Mouse (Mus musculus) hindbrain, embryonic 14.5 days (tissue): Measurements from ENCODE around the gene N4bp2l1. TPM values are rescaled to one million over a fixed set of nuclear protein-coding genes. Genes with fewer than 3 reads are reported as not detected.

Experiments used
- ATAC-seq: fragments of 200-750 bp; cut with Nextera tagmentation; 2 replicates; pipeline ENCODE4 v1.8.0; 2017; ENCODE audit warnings: moderate number of reproducible peaks, mild to moderate bottlenecking, moderate TSS enrichment, moderate library complexity; ENCODE audit not compliant: low FRiP score
- DNase-seq: peaks from one replicate; pipeline ENCODE4 v3.0.0-alpha.2; 2015; ENCODE audit warnings: low spot score
- H3K27ac ChIP-seq: fragments of 300-500 bp; sonication (generic); 2 replicates; pipeline ENCODE4 v1.5.1; 2014; ENCODE audit warnings: mild to moderate bottlenecking, moderate library complexity
- H3K27me3 ChIP-seq: fragments of 300-500 bp; sonication (generic); 2 replicates; pipeline ENCODE4 v1.6.1; 2014; ENCODE audit warnings: mild to moderate bottlenecking, low read length, mixed read lengths; ENCODE audit not compliant: control insufficient read depth, insufficient read depth
- H3K36me3 ChIP-seq: fragments of 300-500 bp; sonication (generic); replicated peaks from 2 replicates; pipeline ENCODE4 v1.6.1; 2014; ENCODE audit not compliant: control insufficient read depth, insufficient read depth
- H3K4me1 ChIP-seq: fragments of 300-500 bp; sonication (generic); replicated peaks from 2 replicates; pipeline ENCODE4 v1.6.1; 2014; ENCODE audit warnings: antibody characterized with exemption, low read length, mixed read lengths; ENCODE audit not compliant: control insufficient read depth, insufficient read depth
- H3K4me2 ChIP-seq: fragments of 300-500 bp; sonication (generic); replicated peaks from 2 replicates; pipeline ENCODE4 v1.6.1; 2014; ENCODE audit warnings: mild to moderate bottlenecking, moderate library complexity
- H3K4me3 ChIP-seq: fragments of 300-500 bp; sonication (generic); replicated peaks from 2 replicates; pipeline ENCODE4 v1.5.1; 2014; ENCODE audit warnings: mild to moderate bottlenecking, low read length
- H3K9ac ChIP-seq: fragments of 300-500 bp; sonication (generic); 2 replicates; pipeline ENCODE4 v1.6.1; 2014
- H3K9me3 ChIP-seq: fragments of 300-500 bp; sonication (generic); 2 replicates; pipeline ENCODE4 v1.6.1; 2016; ENCODE audit warnings: low read length; ENCODE audit not compliant: control insufficient read depth
- WGBS: fragments of 180-500 bp; shearing (Covaris S2); extraction: QIAGEN DNeasy Blood & Tissue Kit; methylation state at CpG from one replicate; pipeline ENCODE4 v1.1.7; 2014; 5-methylcytosine and 5-hydroxymethylcytosine counted together
- polyA plus RNA-seq: library from polyadenylated mRNA; unstranded; fragments of >200 nt; fragmentation: Nextera tagmentation; extraction: Ambion mirVana; gene quantifications from 2 replicates; pipeline ENCODE4 v1.2.1, GENCODE M21; 2014

N4bp2l1 gene
- polyA plus RNA-seq, 1 experiment from 2014 or later, result 16.6 TPM

DNA sequence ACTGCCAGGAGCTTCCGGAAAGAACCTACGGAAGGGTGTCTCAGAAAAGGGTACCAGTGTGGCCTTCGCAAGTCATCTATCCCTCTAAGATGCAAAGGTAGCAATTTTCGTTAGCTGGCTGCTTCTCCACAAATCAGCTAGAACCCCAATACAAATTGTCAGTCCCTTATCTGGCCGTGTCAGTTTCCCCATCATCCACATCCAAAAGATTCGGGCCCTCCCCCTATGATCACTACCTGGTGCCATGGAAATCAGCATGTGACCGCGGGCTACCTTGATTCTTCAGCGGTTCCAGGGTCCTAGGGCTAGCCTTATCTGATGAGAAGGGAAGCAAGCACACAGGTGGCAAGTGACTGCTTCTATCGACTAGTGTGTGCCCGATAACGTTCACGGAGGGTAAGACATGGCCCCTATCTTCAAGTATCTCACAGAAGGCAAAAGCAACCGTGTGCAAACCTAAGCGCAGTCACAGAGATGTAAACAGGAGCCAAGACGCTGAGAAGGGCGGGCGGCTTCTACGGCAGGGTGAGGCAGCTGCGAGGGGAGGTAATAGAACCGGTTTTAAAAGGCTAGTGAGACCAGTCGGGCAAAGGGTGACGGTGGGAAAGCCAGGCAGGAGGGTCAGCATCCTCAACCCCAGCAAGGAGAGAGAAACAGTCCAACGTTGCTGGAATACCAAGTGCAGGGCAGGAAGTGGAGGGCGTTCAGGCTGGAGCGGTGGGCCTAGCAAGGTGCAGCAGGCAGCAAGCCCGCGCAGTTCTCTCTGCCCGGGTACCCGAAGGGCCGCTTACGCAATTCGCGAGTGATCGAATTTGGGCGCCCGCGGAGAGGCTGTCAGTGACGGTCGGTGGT, 3.9 kb downstream of the N4bp2l1 start:
- ATAC-seq (peak; percentile 29), DNase-seq (peak; percentile 26)
- Histone ChIP-seq H3K9me3 (no peaks in the 10 kb centered on the region), H3K27me3 (peaks cover 23% of the 10 kb centered on the region), H3K9ac (peak overlapping the region; percentile 72), H3K27ac (peak overlapping the region; percentile 48; the same call in 1 of the 2 replicates), H3K36me3 (no peaks in the 10 kb centered on the region; the same call in 1 of the 2 replicates), H3K4me1 (peaks cover 12% of the 10 kb centered on the region), H3K4me3 (peak overlapping the region; percentile 88), H3K4me2 (peak overlapping the region; percentile 95)
- 11% methylated on average over 39 of the region's 40 CpGs for WGBS

DNA sequence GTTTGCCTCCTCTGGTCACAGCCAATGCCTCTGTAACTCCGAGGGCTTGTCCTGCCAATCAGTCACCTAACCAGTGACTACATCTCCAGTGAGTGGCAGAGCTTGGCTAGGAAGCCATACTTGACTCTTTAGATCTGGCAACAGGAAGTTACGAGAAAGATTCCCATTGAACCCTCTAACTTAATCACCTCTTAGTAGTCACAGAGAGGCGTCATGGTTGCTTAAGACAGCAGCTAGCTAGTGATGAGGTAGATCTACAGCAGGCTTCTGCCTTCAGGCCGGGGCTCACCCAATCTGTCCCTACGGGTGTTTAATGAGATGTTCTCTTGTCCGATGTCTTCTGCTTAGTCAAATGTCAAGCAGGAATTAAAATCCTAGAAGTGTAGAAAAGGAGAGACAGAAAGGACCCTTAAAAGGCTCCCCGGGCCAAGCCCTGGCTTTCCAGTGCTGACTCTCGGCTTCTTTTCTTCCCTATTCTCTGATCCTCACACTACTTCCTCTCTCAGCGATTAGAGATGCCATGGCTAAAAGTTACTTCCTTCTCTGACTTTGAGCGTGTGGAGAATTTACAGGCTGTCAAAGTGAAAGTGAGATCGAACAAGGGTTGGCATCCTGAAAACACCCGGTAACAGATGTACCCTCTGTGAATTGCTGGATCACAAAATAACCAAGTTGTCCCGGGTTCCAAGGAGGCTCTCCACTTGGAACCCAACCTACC, 4.6 kb downstream of the N4bp2l1 start:
- ATAC-seq (no peak), DNase-seq (no peak)
- Histone ChIP-seq H3K4me1 (peaks cover 12% of the 10 kb centered on the region), H3K36me3 (no peaks in the 10 kb centered on the region; the same call in 1 of the 2 replicates), H3K9ac (0 out of 2 replicates have a peak overlapping the region, but pooled peaks have one; percentile 72), H3K4me3 (peak overlapping the region; percentile 88), H3K9me3 (no peaks in the 10 kb centered on the region), H3K27ac (no peak overlapping the region), H3K4me2 (peak overlapping the region; percentile 95), H3K27me3 (peaks cover 23% of the 10 kb centered on the region)
- WGBS, result 79% methylated on average over 13 of the region's 13 CpGs

GRCm38 (mm10) chr5:150589945-150590344, 7.0 kb downstream of the N4bp2l1 start:
- ATAC-seq, result no peak
- WGBS, result 88% methylated on average over 2 of the region's 2 CpGs
- no peak overlapping the region for H3K4me3 ChIP-seq
- H3K9ac ChIP-seq, result no peak overlapping the region
- peaks cover 13% of the 10 kb centered on the region for H3K27me3 ChIP-seq
- H3K4me2 ChIP-seq, result no peak overlapping the region
- H3K4me1 ChIP-seq, result peaks cover 12% of the 10 kb centered on the region
- DNase-seq, result no peak
- H3K36me3 ChIP-seq, result no peaks in the 10 kb centered on the region; the same call in 1 of the 2 replicates
- H3K27ac ChIP-seq, result no peak overlapping the region
- H3K9me3 ChIP-seq, result no peaks in the 10 kb centered on the region

DNA sequence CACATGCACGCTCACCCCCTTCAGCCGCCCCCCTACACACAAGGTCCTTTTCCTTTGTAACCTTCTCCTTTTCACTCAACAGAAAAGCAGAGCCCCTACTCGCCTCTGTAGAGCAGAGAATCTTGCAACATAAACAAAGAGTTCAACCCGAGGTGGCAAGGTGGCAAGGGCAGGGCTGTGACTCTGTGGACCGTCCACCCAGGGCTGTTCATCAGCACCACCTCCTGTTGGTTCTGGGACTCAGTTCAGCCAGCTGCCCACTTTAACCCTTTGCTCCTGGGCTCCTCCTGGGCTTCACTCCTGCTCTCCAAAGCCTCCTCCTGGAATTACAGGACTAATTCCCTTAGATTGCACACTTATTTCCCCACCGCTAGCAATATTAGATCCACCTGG, 12.7 kb downstream of the N4bp2l1 start:
- Histone ChIP-seq H3K36me3 (no peaks in the 10 kb centered on the region), H3K9ac (no peak overlapping the region), H3K27me3 (no peaks in the 10 kb centered on the region), H3K9me3 (no peaks in the 10 kb centered on the region), H3K27ac (no peak overlapping the region), H3K4me2 (no peak overlapping the region), H3K4me1 (no peaks in the 10 kb centered on the region), H3K4me3 (no peak overlapping the region)
- WGBS, result 51% methylated on average over 6 of the region's 6 CpGs
- DNase-seq, result no peak
- no peak for ATAC-seq

DNA sequence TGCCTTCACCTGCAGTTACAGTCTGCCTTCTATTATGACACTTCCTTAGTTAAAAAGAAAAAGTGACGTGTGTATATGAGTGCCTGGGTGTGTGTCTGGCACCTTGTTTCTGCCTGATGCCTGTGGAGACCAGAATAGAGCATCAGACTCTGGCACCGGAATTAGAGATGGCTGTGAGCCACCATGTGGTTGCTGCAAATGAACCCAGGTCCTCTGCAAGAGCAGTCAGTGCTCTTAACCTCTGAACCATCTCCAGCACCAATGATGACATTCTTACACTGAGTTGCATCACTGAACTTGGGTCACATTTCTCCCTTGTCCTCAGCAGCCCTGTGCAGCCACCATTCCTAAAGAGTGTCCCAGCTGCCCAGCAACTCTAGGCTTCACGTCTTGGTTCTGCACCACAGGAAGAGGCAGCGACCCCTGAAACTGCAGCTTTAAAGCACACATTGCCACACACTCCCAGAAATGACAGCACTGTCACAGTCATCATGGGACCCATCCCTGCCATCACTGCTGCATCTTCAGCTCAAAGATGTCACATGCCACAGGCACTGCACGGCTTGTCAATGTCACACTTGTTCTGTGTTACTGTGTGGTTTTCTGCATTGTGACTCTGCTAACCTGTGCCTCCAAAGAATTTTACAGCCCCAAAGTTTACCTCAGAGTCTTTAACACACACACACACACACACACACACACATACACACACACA, 13.2 kb downstream of the N4bp2l1 start:
- Histone ChIP-seq H3K4me2 (no peak overlapping the region), H3K9ac (no peak overlapping the region), H3K36me3 (no peaks in the 10 kb centered on the region), H3K4me1 (no peaks in the 10 kb centered on the region), H3K27me3 (no peaks in the 10 kb centered on the region), H3K9me3 (no peaks in the 10 kb centered on the region), H3K27ac (no peak overlapping the region), H3K4me3 (no peak overlapping the region)
- 82% methylated on average over 5 of the region's 5 CpGs for WGBS
- no peak for ATAC-seq
- DNase-seq, result no peak

GRCm38 (mm10) chr5:150583181-150583580, 13.8 kb downstream of the N4bp2l1 start:
- Histone ChIP-seq H3K4me1 (no peaks in the 10 kb centered on the region), H3K27me3 (no peaks in the 10 kb centered on the region), H3K27ac (no peak overlapping the region), H3K4me3 (no peak overlapping the region), H3K9me3 (no peaks in the 10 kb centered on the region), H3K4me2 (no peak overlapping the region), H3K9ac (no peak overlapping the region), H3K36me3 (no peaks in the 10 kb centered on the region)
- DNase-seq, result no peak
- WGBS, result 82% methylated on average over 5 of the region's 5 CpGs
- ATAC-seq, result no peak

DNA sequence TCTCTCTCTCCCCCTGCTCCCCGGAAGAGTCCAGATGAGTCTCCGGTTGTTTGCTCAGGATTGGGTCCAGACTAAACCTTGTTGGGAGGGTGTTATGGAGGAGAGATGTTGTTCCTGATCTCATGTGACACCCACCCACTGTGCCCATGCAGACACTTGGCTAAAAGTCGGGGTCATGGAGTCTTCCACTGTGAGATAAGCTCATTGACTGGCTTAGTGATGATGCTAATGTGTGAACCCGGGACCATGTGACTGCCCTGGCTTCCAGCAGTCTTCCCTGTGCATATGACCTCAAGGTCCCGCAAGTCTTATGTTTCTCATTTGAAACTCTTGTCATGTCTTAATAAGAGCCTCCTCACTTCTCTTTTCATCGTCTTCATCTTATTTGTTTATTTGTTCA, 15.8 kb downstream of the N4bp2l1 start:
- H3K4me3 ChIP-seq, result no peak overlapping the region
- DNase-seq, result no peak
- peaks cover 4% of the 10 kb centered on the region; the same call in 1 of the 2 replicates for H3K36me3 ChIP-seq
- H3K9me3 ChIP-seq, result no peaks in the 10 kb centered on the region
- 77% methylated on average over 6 of the region's 6 CpGs for WGBS
- no peak overlapping the region for H3K9ac ChIP-seq
- H3K4me1 ChIP-seq, result no peaks in the 10 kb centered on the region
- H3K27ac ChIP-seq, result no peak overlapping the region
- ATAC-seq, result no peak
- H3K27me3 ChIP-seq, result no peaks in the 10 kb centered on the region
- no peak overlapping the region for H3K4me2 ChIP-seq

DNA sequence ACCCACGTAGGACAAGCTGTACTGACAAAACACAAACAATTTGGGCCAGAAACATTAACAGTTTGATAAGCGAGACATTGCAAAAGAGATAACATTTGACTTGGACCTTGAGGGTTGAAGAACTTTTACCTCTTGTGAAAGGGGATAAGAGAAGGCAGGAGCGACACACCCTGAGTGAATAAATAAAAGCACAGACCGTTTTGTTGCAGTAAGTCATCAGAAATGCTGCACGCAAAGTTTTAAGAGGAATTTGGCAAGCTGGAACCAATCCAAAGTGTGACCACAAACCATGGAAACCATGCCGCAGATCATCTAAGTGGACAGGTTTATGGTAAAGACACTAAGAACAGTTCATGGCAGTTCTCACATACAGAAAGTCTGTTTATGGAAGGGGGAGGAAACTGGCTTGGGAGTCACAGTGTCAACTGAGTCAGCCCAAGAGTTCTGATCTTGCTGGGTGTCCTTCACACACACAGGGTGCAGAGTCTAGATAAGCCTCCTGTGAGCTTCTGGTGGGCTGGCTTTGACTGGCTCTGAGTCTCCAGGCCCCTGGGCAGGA, 18.3 kb downstream of the N4bp2l1 start:
- Histone ChIP-seq H3K4me2 (no peak overlapping the region), H3K4me1 (no peaks in the 10 kb centered on the region), H3K9ac (no peak overlapping the region), H3K36me3 (peaks cover 15% of the 10 kb centered on the region; the same call in 1 of the 2 replicates), H3K27ac (no peak overlapping the region), H3K4me3 (no peak overlapping the region), H3K9me3 (no peaks in the 10 kb centered on the region), H3K27me3 (no peaks in the 10 kb centered on the region)
- no peak for DNase-seq
- ATAC-seq, result no peak
- WGBS, result 90% methylated on average over 6 of the region's 6 CpGs

- H3K27ac ChIP-seq, result no peak overlapping the region
- ATAC-seq (no peak), DNase-seq (no peak)
- peaks cover 34% of the 10 kb centered on the region for H3K36me3 ChIP-seq
- 83% methylated on average over 11 of the region's 11 CpGs for WGBS
- no peak overlapping the region for H3K9ac ChIP-seq
- H3K27me3 ChIP-seq, result no peaks in the 10 kb centered on the region
- no peaks in the 10 kb centered on the region for H3K9me3 ChIP-seq
- no peak overlapping the region for H3K4me2 ChIP-seq
- H3K4me1 ChIP-seq, result no peaks in the 10 kb centered on the region
- no peak overlapping the region for H3K4me3 ChIP-seq
Observed at GRCm38 (mm10) chr5:150576832-150577231, 20.2 kb downstream of the N4bp2l1 start.
